Mouse (Mus musculus) heart, postnatal 36 days (tissue): ENCODE data around the gene Ing1. TPM values are rescaled to one million over a fixed set of nuclear protein-coding genes. Genes with fewer than 3 reads are reported as not detected.

Source experiments
- DNase-seq, 2 experiments: peaks; one replicate each; pipeline ENCODE4 v3.0.0; 2021 to 2022
- intact Hi-C: fragments of 180-260 bp; cut with DNase I; formaldehyde crosslinking; loops from one replicate; pipeline ENCODE4 v1.15.1; 2025
- total RNA-seq, 2 experiments: library from RNA; stranded (reverse); gene quantifications; 2 replicates each; pipeline ENCODE4 v1.2.3; 2021

The Ing1 gene
- total RNA-seq, result 10 to 100 TPM; 24.1 to 25.8 TPM

- DNase-seq, result peak; percentile 94
- intact Hi-C loops, result loop anchor here (10.0 kb wide), 2 partner anchors 300 to 1550 kb away; partner anchors contain the start of genes Cul4a and Pcid2
These were observed at the start of gene Ing1 for GRCm38 (mm10) chr8:11554799-11555719. Gene Ing1, plus strand, starts transcription at chr8:11555571.

GRCm38 (mm10) chr8:11506074-11506473, 49.3 kb upstream of the Ing1 start:
- DNase-seq, result no peak
- intact Hi-C loops, result loop anchor here (2.0 kb wide), 2 partner anchors 97 to 195 kb away; partner anchors contain the start of gene 1700016D06Rik

- DNase-seq, result peak; percentile 30 to 58
- intact Hi-C loops, result loop anchor here (2.0 kb wide), 2 partner anchors 96 to 194 kb away; partner anchors contain the start of gene 1700016D06Rik
These were observed 48.6 kb upstream of the Ing1 start for GRCm38 (mm10) chr8:11506802-11507201.

- intact Hi-C loops, result no loop called here
- DNase-seq, result no peak
These were observed 46.5 kb upstream of the Ing1 start for GRCm38 (mm10) chr8:11508880-11509279.

- DNase-seq, result no peak
- intact Hi-C loops, result no loop called here
These were observed 44.4 kb upstream of the Ing1 start for GRCm38 (mm10) chr8:11510971-11511370.

GRCm38 (mm10) chr8:11512711-11513110, 42.7 kb upstream of the Ing1 start:
- intact Hi-C loops, result no loop called here
- DNase-seq, result no peak

DNA sequence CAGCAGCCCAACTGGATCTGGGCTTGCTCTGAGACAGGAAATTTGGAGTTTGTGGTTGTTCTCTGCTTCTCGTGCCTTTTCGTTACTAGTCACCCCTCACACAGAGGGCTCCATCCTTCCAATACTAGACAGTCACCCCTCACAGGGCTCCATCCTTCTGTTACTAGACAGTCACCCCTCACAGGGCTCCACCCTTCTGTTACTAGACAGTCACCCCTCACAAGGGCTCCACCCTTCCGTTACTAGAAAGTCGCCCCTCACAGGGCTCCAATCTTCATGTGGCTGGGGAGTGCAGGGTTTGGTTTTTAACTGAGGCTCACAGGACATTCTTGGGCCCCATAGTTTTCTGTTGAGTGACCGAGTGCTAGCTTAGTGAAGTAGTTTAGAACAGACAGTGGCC, 42.1 kb upstream of the Ing1 start:
- no peak for DNase-seq
- intact Hi-C loops, result no loop called here

GRCm38 (mm10) chr8:11516292-11516691, 39.1 kb upstream of the Ing1 start:
- intact Hi-C loops, result no loop called here
- DNase-seq, result no peak

DNA sequence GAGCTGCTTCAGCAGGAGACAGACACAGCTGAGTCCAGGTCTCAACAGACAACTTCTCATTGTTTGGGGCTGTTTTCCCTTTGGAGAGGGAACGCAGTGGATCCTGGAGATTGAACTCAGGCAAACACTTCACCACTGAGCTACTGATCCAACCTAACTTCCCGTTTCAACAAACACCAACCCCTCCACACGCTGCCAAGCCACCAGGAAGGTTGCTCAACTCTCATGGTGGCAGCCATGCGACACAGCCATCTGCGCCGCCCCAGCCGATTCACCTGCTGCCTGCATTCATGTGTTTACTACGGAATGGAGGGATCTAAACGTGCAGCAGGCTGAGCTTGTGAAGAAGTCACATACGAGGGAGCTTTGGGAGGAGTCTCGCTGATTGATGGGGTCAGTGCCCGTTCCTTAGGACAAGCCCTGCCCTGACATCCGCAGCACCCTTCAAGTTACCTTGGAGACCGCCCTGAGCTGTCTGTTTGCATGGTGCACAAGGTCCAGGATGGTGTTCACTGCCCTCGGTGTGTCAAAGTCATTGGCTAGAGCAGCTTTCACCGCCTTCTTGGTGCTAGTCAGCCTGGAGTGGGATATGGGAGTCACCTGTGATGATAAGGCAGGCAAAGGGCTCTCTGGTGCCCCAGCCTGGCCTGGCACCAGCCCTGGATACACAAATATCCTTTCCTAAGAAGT, 37.9 kb upstream of the Ing1 start:
- DNase-seq, result no peak
- intact Hi-C loops, result no loop called here

- no peak for DNase-seq
- intact Hi-C loops, result no loop called here
These were observed 37.3 kb upstream of the Ing1 start for GRCm38 (mm10) chr8:11518056-11518396.

GRCm38 (mm10) chr8:11518676-11519075, 36.7 kb upstream of the Ing1 start:
- intact Hi-C loops, result no loop called here
- DNase-seq, result no peak

- no peak for DNase-seq
- intact Hi-C loops, result no loop called here
These were observed 32.0 kb upstream of the Ing1 start for GRCm38 (mm10) chr8:11523331-11523730.

- intact Hi-C loops, result no loop called here
These were observed 25.1 kb upstream of the Ing1 start for GRCm38 (mm10) chr8:11530155-11530770.

GRCm38 (mm10) chr8:11530849-11531248, 24.5 kb upstream of the Ing1 start:
- DNase-seq, result no peak
- intact Hi-C loops, result no loop called here

More at GRCm38 (mm10) chr8:11530155-11530770, 25.1 kb upstream of the Ing1 start:
- no peak for DNase-seq

GRCm38 (mm10) chr8:11534494-11534893, 20.9 kb upstream of the Ing1 start:
- DNase-seq, result no peak
- intact Hi-C loops, result no loop called here

- DNase-seq, result no peak
- intact Hi-C loops, result no loop called here
These were observed 16.3 kb upstream of the Ing1 start for GRCm38 (mm10) chr8:11539049-11539448.

DNA sequence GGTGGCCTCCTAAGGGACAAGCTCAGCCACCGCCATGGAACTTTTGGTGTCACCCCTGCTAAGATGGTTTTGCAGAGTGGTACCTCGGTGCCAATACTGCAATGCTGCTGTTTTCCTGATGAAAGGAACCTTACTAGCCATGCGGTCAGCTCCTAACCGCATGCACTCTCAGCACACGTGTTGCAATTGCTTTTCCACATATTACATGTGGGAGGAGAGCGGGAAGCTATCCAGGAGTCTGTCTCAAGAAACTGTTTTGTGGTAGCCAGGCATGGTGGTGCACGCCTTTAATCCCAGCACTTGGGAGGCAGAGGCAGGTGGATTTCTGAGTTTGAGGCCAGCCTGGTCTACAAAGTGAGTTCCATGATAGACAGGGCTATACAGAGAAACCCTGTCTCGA, 15.2 kb upstream of the Ing1 start:
- intact Hi-C loops, result no loop called here
- DNase-seq, result no peak

DNA sequence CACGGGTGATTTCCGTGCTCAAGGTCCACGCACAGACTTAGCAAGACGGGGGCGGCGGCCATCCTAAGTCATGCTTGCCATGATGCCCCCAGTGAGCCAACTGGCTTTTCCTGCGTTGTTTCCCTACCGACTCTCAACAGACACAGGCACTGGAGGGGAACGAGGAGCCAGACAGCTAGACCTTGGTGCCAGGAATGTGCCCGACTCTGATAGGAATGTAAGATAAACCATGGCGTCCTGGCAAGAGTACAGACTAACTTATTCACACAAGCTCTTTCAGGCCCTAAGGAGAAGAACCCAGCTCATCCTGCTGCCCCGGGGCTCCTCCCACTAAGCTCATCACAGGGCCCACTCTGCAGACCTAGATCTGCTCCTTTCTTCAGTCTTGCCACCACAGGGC, 13.3 kb upstream of the Ing1 start:
- intact Hi-C loops, result no loop called here
- DNase-seq, result no peak

- DNase-seq, result no peak
- intact Hi-C loops, result no loop called here
These were observed 12.5 kb upstream of the Ing1 start for GRCm38 (mm10) chr8:11542866-11543265.

DNA sequence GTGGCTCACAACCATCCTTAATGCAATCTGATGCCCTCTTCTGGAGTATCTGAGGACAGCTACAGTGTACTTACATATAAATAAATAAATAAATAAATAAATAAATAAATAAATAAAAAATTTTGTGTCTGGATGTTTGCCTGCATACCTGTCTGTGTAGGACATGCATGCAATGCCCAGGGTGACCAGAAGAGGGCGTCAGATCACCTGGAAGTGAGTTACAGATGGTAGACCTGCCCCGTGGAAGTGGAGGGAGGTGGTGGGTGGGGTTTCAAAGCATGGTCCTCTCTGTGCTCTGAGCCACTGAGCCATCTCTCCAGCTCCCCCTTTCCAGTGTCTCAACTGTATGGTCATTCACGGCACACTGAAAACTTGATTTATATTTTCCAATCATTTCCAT, 11.0 kb upstream of the Ing1 start:
- intact Hi-C loops, result loop anchor here (2.0 kb wide), 1 partner anchor 156 kb away; the partner anchor contains the start of gene 1700016D06Rik
- peak; percentile 33 to 74 for DNase-seq

DNA sequence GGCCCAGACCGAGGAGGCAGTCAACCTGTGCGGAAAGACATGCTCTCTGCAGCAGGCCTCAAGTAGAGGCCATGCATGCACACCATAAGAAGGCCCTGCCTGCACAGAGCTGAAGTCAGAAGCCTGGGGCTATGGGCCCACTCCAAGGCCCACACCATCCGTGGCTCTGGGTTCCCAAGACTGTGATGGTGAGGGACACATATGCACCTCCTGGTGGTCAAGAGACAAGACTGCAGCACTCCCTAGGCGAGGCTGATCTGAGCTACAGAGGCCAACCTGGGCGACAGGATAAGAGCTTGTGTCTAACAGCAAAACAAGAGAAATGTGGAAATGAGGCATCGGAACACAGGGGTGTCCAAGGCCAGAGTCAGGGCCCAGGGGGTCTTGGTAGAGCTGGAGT, 8.3 kb upstream of the Ing1 start:
- intact Hi-C loops, result loop anchor here (2.0 kb wide), 1 partner anchor 56 kb away; no protein-coding TSS in a partner anchor
- DNase-seq, result no peak
